Mouse (Mus musculus): ENCODE measurements around the gene Faiml.
A peak's percentile ranks its signal among the peaks of the same experiment; 100 is the strongest.

Gene Faiml

DNA sequence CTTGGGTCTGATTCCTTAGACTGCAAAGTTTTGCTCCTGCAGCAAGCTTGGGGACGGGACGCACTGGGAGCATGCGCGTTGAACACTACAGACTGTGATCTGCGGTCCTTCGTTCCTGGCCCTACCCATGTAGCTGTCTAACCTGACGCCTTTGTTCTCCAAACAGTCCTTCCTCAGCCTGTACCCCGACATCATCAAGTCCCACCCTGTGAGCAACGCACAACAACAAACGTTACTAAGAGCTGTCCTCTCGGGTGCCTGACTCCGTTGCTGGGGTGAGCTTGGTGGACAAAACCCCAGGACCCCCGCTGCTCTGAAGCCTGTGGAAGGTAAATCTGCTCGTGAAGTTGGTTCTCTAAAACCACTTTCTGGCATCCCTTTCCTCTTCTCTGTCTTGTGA is at the start of gene Faiml:
Gene Faiml (minus strand): TSS at position 101 of the 400 bp plus-strand sequence.
- no peak for DNase-seq (ENCODE audit: low read depth)

- DNase-seq (ENCODE audit: low read depth): no peak
Measured at GRCm38 (mm10) chr9:99258891-99259290, 21.9 kb upstream of the Faiml start.

- DNase-seq (ENCODE audit: low read depth): peak; percentile 55
Measured at GRCm38 (mm10) chr9:99256821-99257220, 19.8 kb upstream of the Faiml start.

- no peak for DNase-seq (ENCODE audit: low read depth)
Measured at GRCm38 (mm10) chr9:99256206-99256605, 19.2 kb upstream of the Faiml start.

GRCm38 (mm10) chr9:99253861-99254260 is 16.8 kb upstream of the Faiml start:
- DNase-seq (ENCODE audit: low read depth): no peak

DNA sequence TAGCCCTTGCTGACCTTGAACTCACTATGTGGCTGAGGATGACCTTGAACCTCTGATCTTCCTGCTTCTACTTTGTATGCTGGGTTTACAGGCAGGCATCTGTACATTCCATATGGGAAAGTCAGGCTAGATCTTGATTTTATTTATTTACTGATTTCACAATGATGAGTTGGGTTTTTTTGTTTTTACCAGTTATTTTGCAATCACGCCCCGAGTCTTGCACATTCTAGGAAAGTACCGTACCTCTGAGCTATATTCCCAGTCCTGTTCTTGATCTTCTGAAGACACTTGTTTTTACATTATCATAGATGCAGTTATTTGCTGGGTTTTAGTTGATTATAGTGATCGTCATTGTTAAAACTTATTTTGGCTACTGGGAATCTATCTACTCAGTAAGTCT is 11.9 kb upstream of the Faiml start:
- peak; percentile 19 for DNase-seq (ENCODE audit: low read depth)

DNA sequence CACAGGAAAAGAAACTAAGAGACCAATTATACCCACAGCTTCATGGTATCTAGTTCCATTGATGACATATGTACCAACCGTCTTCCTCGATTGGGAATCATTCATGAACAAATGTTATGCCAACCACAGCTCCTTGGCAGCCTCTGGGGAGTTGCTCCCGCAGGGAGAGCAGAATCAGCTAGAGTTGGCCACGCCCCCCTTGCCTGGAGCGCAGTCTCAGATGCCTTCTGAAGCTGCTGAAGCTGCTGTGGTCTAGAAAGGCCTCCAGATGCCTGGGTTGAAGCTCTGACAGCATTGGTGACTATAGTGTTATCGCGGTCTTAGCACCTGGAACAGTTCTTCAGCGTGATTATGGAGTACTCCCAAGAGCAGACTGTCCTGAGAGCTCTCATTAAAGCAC is 11.3 kb upstream of the Faiml start:
- DNase-seq (ENCODE audit: low read depth): no peak

DNA sequence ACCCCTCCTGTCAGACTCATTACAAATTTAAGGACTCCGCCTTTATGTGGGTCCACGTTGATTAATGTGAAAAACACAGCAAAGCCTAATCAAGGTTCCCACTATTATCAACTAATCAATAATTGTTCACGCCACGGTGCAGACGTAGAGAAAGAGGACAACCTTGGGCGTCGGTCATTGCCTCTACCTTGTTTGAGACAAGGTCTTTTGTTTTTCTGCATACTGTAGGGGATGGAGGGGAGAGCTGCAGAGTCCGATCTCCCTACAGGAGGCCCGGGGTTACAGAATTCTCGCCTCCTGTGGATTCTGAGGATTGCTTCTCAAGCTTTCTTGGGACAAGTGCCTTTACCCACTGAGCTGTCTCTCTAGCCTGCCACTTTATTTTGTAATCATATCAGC is 6.9 kb upstream of the Faiml start:
- DNase-seq (ENCODE audit: low read depth): peak; percentile 12

GRCm38 (mm10) chr9:99243190-99243894 is 6.3 kb upstream of the Faiml start, which contains the start of gene Cep70:
TSS of gene Cep70 (plus strand) at chr9:99243367.
- DNase-seq (ENCODE audit: low read depth): peak; percentile 95

GRCm38 (mm10) chr9:99242533-99243189 is 5.6 kb upstream of the Faiml start:
- peak; percentile 90 for DNase-seq (ENCODE audit: low read depth)

DNA sequence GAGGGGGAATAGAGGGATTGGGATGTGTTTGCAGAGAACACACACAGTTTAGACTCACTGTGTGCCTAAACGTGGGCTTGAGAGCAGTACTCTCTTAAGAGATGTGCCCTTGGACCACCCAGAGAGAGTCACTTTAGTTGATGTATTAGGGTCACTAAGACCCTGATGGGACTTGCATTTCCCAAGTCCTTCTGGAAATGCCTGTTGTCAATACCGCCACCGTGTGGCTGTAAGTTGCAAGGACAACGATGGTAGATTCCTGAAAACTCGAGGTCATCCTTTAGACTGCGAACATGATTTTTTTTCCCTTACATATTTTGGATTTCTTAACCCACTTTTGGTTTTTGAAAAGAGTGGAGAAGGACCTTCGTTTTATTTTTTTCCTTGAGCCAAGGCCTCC is 5.0 kb upstream of the Faiml start:
- DNase-seq (ENCODE audit: low read depth): peak; percentile 82

GRCm38 (mm10) chr9:99240571-99240970 is 3.5 kb upstream of the Faiml start:
- DNase-seq (ENCODE audit: low read depth): peak; percentile 95

DNA sequence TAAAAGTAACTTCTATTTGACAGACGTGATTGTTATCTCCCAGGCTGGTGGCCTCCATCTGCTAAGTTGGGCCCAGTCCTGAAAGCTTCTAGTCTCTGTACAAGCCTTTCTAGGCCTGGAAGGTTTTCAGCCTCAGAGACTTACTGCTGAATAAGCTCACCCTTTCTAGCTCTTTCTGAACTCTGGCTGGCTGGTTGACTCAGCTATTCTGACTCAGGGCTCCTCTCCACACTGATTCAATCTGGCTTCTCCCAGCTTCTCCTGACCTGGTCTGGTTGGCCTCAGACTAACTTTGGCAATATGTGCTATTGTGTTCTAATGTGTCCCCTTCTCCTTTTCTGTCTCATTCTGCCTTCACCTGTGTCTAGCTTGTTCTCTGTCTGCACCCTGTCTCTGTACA is 2.2 kb upstream of the Faiml start:
- DNase-seq (ENCODE audit: low read depth): peak; percentile 33

DNA sequence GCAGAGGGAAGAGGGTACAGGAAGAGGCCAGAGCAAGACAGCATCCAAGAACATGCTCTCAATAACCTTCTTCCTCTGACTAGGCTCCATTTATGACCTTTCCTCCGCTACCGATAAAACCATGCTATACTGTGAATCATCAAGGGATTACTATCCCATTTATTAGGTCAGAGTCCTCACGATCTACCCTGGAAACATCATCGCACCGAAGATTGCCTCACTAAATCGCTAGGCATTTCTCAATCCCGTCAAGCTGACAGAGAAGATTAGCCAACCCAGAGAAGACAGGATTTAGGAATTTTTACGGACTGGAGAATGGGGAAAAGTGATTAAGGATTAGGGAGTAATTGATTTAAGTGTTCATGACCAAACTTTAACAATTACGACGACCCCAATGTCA is 1.2 kb upstream of the Faiml start:
- DNase-seq (ENCODE audit: low read depth): no peak

DNA sequence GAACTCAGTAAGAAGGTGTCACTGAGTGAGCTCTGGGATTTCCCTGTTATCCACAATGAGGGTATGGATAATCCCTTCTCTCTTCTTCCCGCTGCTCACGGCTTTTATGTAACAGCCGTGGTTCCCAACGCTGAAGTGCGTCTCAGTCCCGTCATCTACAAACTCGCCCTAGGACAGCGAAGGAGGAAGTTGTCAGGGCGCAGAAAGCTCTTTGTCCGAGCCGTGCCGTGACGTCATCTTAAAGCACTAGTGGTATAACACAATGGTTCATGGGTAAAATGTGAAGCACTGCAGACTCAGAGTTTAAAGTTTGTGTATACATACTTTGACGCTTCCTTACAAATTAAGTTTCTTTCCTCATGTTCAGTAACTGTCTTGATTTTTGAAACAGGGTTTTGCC is 7.6 kb downstream of the Faiml start:
- no peak for DNase-seq (ENCODE audit: low read depth)

DNA sequence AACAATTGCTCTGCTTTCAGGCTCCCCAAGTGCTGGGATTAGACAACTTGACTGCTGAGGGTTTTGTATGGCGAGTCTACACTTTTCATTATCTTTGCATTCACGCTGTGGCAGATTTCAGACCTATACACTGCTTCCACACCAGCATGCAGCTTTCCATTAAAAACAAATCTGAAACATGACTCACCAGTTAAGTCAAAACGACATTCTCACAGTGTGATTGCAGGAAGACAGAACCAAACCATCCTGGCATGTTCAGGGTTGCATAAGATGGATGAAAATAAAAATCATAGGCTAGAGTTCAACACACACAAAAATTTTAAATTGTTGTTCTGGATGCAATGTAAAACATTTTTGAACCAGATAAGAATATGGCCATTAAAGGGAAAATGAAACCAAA is 12.5 kb downstream of the Faiml start:
- DNase-seq (ENCODE audit: low read depth): no peak

DNA sequence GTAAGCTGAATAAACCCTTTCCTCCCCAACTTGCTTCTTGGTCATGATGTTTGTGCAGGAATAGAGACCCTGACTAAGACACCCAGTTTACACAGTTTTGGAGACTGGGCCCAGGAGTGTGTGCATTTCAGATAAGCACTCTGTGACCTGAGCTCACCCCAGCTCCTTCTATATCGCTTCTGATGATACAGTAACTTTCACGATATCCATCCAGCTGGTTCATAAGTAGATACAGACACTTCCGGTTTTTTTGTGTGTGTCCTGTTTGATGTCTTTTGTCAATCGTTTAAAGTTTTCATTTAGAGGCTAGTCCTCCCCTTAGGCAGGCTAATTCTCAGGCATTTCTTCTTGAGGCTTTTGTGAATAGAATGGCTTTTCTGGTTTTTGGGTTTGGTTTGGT is 15.4 kb downstream of the Faiml start:
- DNase-seq (ENCODE audit: low read depth): no peak

DNA sequence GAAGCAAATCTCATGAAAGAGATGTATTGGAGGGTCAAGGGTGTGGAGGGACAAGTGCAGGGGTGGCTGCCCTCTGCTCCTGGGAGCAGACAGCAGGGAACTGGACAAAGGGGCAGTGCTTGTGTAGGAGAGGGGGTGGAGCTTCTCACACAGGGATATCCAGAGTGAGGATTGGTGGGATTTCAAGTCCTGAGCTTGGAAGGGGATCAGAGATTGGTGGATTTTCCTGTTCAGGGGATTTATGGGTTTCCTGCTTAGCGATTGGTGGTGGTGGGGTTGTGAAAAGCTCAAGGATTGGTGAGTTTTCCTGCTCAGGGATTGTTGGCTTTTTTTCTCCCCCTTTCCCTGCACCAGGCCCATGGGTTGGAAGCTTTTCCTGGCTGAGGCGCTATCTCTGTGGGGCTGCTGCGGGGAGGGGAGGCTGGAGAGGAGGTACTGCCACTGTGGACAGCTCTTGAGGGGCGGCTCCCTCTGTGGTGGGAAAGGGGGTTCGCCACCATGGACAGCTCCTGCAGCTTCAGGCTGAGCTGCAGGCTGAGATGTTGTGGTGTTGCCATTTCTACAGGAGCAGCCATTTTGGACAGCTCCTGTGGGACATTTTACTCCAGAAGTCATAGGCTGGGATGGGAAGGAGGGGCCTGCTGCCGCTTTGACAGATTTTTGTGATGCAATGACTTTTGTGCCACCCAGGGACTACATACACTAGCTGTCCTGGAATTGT is 18.9 kb downstream of the Faiml start:
- peak; percentile 78 for DNase-seq (ENCODE audit: low read depth)

DNA sequence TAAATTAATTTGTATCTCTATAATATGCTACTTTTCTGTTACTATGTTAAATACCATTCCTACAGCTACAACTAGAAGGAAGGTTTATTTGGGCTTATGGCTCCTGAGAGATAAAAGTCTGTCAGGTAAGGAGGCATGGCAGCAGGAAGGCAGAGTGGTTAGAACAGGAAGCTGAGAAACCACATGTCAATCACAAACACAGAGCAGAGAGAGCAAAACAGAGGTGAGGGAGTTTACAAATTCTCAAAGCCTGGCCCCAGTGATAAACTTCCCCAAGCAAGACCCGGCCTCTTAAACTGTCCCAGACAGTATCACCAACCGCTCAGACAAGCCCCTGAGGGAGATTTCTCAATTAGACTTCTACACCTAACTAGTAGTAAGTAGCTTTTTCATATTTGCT is 20.9 kb downstream of the Faiml start:
- DNase-seq (ENCODE audit: low read depth): peak; percentile 59

GRCm38 (mm10) chr9:99212643-99213042 is 24.4 kb downstream of the Faiml start:
- peak; percentile 80 for DNase-seq (ENCODE audit: low read depth)

DNA sequence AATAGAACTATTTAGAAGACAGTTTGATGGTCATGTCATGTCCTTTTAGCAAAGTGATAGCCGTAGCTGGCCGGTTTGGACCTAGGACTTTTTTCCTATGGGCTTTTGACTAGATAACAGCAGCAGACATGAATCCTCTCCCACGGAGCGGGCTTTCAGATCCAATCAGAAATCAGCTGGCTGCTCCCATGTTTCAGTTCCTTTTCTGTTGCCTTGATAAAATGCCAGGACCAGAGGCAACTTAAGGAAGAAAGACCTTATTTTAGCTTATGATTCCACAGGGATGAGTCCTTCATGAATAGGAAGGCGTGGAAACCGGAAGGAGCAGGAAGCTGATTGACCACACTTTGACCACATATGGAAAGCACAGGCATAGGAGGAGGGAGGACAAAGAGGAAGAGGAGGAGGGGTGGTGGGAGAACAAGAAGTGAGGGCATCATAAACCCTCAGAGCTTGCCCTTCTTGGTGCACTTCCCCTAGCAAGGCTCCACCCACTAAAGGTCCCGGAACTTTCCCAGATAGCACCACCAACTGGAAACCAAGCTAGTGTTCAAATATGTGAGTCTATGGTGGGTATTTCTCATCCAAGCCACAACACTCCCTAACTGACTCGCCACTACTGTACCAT is 53.9 kb downstream of the Faiml start:
- DNase-seq (ENCODE audit: low read depth): peak; percentile 84

GRCm38 (mm10) chr9:99182121-99182520 is 54.9 kb downstream of the Faiml start:
- peak; percentile 99 for DNase-seq (ENCODE audit: low read depth)

DNA sequence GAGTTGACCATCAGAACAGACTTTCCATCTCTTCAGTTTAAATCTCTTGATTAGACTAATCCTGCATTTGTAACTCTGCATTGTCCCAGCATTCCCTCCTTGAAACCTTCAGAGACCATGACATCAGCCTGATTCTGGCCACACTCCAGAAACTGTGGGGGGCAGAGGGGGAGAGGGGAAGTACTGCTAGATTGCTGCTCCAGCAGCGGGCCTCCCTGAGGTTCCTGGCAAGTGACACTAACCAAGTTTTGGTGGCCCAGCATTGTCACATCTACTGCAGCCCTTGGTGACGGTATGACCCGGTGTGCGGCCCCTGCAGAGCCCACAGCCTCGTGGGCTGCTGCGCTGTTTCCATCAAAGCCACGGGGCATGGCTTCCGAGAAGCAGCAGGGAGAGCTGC is 56.8 kb downstream of the Faiml start:
- DNase-seq (ENCODE audit: low read depth): peak; percentile 86

All from 416B (cell line).